Mouse (Mus musculus) cerebellum, postnatal 14 days (tissue): Measurements from ENCODE around the gene Zc2hc1c.

Source experiments
- DNase-seq, 2 experiments: peaks; one replicate each; pipeline ENCODE4 v3.0.0; 2021; ENCODE audit warnings: mixed read lengths in 2 of 2

The Zc2hc1c gene

GRCm38 (mm10) chr12:85288486-85289156, at the start of gene Zc2hc1c:
Gene Zc2hc1c, plus strand, starts transcription at chr12:85288591.
- peak in 1 of 2 experiments; percentile 44 for DNase-seq

DNA sequence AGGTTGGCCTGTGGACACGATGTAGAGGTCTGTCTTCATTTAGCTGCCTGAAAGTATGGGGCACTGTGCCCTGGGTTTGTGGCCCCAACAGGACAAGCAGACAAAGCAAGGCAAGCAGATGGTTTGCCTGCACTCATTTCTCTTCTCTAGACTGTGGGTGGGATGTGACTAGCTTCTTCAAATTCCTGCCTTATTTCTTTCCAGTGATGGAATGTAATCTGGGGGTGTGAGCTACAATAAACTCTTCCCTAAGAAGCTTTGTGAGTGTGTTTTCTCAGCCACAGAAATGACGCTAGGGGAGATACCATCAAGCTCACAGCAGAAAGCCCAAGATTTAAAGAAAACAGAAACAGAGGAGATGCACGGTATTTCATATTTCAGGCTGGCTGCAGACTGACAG, 36.3 kb upstream of the Zc2hc1c start:
- no peak for DNase-seq

DNA sequence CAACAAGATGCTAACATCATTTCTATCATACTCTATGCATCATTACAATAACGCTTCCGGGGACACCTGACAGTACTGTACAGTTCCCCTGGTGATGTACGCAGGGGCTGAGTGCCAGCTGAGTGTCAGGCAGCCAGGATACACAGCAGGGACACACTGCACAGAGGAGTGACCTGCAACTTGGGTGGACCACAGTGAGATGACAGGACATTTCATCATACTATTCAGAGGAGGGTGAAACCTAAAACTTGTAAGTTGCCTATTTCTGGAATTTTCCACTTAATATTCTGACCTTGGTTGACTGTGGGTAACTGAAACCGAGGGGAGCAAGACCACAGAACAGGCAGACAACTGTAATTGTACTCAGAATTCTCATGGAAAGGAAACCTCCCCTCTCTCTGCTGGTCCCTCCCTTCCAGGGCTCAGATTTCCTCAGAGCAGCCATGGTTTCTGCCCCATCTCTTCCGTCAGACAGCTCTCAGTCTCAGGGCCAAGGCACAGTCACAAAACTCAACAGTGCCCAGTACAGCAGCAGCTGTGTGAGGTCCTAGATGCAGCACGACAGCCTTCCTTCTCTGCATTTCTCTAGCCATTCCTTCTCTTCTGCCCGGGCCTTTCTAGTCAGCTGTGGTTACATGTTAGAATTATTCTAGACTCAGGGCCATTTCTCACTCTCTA, 32.2 kb upstream of the Zc2hc1c start:
- DNase-seq, result no peak

DNA sequence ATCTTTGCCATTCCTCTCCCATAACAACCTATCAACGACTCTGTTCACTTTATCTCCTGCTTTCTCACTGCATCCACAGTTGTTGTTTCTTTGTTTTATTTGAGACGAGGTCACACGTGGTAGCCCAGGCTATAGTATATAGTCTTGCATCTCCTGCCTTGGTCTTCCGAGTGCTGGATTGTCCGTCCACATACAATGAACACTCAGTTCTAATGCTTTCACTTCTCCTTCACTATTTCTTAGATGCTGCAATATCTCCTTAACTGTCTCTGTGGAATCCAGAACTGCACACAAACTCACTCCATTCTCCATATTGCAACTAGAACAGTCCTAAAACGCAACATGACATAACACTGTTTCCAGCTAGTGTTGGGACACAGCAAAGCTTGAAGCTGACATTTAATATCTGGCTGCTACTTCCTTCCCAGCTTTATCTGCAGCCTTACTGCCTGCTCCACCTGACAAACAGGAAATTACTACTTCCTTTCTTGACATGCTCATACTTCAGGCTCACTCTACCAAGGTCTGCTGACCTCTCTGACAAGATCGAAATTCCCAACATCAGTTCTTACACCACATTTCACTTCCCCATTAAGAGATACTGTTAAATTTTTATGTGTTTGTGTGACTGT, 31.3 kb upstream of the Zc2hc1c start:
- no peak for DNase-seq

GRCm38 (mm10) chr12:85262489-85262888, 25.9 kb upstream of the Zc2hc1c start:
- DNase-seq, result no peak

DNA sequence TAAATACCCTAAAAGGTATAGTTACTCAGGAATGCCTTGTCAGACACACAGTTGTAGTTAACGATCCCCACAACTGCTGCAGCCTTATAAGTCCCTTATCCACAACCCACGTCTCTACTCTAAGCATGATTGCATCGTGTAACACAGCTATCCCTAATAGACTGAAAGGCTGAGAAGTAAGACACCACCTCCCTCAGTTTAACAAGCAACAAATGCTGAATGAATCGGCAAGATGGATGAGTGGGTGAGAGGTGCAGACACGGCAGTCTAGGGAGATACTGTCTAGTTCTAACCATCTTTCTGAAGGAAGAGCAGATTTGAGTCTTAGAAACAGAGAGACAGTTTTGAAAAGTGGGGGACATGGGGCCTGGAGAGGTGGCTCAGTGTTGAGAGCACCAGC, 25.2 kb upstream of the Zc2hc1c start:
- no peak for DNase-seq

- peak; percentile 60 to 67 for DNase-seq
Measured at GRCm38 (mm10) chr12:85264531-85264930, 23.9 kb upstream of the Zc2hc1c start.

DNA sequence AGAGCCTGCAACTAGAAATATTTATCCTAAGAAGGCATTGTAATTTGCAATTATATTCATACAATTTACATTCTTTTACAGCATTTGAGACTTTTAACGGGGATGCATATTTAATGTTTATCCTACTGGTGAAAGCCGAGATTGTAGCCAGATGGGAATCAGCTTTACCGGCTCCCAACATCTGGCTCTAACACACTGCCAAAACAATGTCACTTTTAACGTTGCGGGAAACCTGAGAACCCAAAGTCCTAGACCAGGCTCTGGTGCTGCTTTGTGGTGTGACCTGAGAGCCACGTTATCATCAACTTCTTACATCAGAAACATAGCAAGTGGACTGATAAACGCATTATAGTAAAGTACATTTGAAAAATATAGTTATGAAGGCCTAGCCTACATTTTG, 23.5 kb upstream of the Zc2hc1c start:
- DNase-seq, result no peak

DNA sequence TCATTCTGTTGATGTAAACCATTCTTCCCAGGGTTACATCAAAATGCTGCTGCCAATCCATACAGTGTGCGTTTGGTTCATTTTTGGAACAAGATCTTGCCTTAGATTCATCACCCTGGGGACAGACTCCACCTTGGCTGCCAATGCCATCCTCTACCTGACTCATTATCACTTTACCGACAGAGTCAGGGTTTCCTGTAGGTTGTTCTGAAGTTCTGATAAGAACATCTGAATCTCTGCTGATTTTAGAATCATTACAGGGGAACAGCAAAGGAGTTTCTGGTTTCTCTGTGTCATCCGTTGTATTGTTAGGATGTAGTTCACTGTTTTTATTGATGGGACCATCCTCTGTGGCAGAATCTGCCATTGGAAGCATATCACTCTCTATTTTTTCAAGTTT, 22.1 kb upstream of the Zc2hc1c start:
- no peak for DNase-seq

DNA sequence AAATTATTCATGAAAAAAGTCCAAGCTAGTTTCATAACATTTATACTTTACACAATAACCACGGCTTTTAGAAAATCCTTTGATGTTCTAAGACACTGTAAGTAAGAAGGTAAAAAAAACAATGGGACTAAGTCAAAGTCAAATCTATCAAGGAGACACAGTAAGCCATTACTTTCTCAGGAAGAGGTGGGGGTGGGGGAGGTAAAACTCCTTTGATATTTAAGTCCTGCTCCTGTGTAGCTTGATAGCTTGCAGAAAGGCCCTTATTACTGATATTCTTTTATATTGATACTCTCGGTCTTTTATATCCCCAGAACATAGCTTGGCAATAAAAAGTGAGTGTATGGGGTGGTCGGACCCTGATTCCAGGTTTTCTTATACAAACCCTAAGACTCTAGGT, 18.6 kb upstream of the Zc2hc1c start:
- DNase-seq, result no peak

- peak; percentile 96 for DNase-seq
Measured at GRCm38 (mm10) chr12:85270319-85270718, 18.1 kb upstream of the Zc2hc1c start, which contains the start of gene Mlh3. Gene Mlh3, minus strand, starts transcription at chr12:85270599.

DNA sequence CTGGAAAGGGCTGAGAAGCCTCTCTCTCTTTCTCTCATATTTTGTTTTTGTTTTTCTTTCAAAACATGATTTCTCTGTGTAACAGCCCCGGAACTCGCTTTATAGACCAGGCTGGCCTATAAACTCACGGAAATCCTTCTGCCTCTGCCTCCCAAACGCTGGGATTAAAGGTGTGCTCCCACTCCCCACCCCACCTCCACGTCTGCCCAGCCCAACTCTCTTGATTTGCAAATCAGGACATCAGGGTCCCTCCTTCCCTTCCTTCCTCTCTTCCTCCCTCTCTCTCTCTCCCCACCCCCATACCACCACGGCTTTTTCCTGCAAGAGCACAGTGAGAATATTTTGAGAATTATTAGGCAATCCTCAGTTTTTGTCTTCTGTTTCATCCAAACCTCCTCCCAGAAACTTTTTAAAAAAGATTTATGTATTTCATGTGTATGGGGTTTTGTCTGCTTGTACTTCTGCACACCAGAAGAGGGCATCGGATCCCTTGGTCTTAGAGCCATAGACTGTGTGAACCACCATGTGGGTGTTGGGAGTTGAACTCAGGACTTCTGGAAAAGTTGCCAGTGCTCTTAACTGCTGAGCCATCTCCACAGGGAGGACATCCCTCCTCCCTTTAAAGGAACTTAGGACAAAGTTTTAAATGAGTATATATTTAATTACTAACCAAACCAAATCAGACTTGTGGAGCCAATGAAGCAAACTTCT, 17.1 kb upstream of the Zc2hc1c start:
- no peak for DNase-seq

GRCm38 (mm10) chr12:85271843-85272206, 16.6 kb upstream of the Zc2hc1c start:
- no peak for DNase-seq

- DNase-seq, result no peak
Measured at GRCm38 (mm10) chr12:85273508-85273907, 14.9 kb upstream of the Zc2hc1c start.

- DNase-seq, result no peak
Measured at GRCm38 (mm10) chr12:85276273-85276672, 12.1 kb upstream of the Zc2hc1c start.

- DNase-seq, result no peak
Measured at GRCm38 (mm10) chr12:85278919-85279318, 9.5 kb upstream of the Zc2hc1c start.

DNA sequence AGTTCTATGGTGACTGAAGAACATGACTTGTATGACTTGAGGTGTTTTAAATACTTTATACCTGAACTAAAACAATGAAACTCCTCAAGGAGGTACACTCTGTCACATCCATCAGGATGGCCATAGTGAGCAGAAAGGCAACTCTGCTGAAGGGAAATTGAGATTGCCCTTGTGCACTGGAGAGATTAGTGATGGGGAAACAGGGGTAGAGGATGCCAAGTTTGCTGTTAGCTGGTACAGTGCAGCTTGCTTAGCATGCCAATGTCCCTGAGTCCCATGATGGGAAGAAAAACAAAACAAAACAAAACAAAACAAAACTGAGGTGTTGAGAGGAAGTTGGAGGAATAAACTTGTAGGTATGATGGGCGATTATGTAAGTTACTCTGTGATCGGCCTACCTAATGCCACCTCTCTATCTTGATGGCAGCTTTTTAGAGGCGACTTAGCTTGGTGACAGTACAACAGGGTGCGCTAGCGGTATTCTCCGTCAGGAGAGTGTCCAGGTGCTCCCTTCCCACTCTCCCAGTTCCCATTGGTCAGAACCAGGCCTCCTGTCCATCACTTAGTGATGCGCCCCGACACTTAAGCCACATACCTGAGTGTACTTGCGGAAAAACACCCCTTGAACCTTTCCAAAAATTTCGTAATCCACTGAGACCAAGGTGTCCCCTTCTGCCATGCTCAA, 8.9 kb upstream of the Zc2hc1c start:
- peak in 1 of 2 experiments; percentile 56 for DNase-seq

DNA sequence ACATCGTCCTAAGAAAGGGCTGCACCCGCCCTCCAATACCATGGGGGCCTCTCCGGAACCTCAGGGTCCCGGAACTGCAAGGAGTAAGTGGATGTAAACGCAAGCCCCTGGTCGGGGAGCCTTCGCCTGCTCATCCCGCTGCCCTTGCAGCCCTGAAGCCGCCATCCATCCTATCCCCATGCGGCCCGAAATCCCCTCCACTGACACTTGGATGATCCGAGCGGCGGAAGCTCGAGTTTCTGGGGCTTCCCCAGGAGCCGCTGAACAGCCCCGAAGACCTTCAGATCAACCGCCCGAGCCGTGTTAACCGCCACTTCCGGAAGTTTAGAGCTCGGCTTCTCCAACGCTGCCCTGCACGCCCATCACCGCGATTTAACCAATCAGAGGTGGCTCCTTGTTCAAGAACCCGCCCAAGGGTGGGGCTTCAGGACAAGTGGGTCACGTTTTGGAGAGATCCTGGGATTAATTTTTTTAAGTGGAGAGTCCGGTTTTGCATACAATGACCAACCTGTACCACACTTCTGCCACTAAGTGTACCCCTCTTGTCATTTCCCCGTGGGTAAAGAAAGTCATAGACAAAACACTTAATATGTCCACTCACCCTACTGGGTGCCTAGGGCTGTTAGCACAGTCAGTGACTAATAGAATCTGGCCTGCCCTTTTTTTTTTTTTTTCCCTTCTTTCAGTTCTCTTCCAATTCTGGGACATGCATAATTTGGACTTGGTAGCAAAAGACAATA, 8.1 kb upstream of the Zc2hc1c start:
- DNase-seq, result peak; percentile 98 to 99

GRCm38 (mm10) chr12:85280845-85281651, 7.3 kb upstream of the Zc2hc1c start:
- peak; percentile 34 to 43 for DNase-seq

DNA sequence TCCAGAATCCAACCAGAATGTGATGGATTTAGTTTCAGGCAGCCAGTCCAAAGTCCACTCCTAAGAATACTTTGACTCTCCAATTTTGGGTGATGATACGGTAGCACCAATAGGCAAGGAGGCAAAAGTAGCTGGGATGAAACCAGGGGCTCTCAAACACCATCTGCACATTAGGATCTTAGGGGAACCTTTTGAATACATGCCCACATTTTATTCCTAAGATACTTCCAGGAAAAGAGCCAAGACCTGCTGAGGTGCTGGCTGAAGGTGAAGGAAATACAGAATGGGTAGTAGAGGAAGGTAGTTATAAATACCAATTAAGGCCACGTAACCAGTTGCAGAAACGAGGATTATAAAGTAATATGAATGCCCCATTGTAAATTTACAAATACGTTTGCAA, 6.6 kb upstream of the Zc2hc1c start:
- peak; percentile 30 to 57 for DNase-seq

GRCm38 (mm10) chr12:85284331-85284730, 4.1 kb upstream of the Zc2hc1c start:
- DNase-seq, result no peak
